Mouse (Mus musculus): ENCODE data around the gene Pstpip1. TPM values are rescaled to one million over a fixed set of nuclear protein-coding genes. Genes with fewer than 3 reads are reported as not detected.

The Pstpip1 gene
- total and polyA plus RNA-seq, 3 experiments = 8.1 to 32.0 (median 15.6) TPM

- H3K4me1 ChIP-seq (ENCODE audit: control insufficient read depth in 1 of 2, insufficient read depth in 2 of 2) = peaks cover 31 to 68% of the 10 kb centered on the region in 2 experiments
- H3K9me3 ChIP-seq (replicated peaks; ENCODE audit: low read length) = peaks cover 3% of the 10 kb centered on the region
- in situ Hi-C loops (cut with MboI; ENCODE audit: low pct_ligation_motif_present, low pct_unique_long_range_greater_than_20kb, low sequenced_read_pairs) (no loop called here), dilution Hi-C loops (cut with MboI; ENCODE audit: extremely low pct_ligation_motif_present, extremely low pct_unique_long_range_greater_than_20kb, low sequenced_read_pairs) (no loop called here)
- no peak overlapping the region for H3K27ac ChIP-seq (ENCODE audit: insufficient read depth, low read depth)
- TF ChIP-seq USF2 (conservative IDR thresholded peaks at IDR 0.05; ENCODE audit: low read depth, low read length) (no peak), ZC3H11A (IDR thresholded peaks at IDR 0.05; ENCODE audit: low read depth, low read length) (no peak), MAZ (IDR thresholded peaks at IDR 0.05; ENCODE audit: low read depth, low read length) (no peak), ETS1 (conservative IDR thresholded peaks at IDR 0.05; ENCODE audit: low read depth, low read length) (no peak), TCF12 (IDR thresholded peaks at IDR 0.05; ENCODE audit: low read depth, low read length) (no peak), JUND (conservative IDR thresholded peaks at IDR 0.05; ENCODE audit: low read depth, low read length) (no peak), MAFK (IDR thresholded peaks at IDR 0.05; ENCODE audit: insufficient replicate concordance, low read length) (no peak), MAX (IDR thresholded peaks at IDR 0.05; ENCODE audit: low read length) (no peak), CHD1 (IDR thresholded peaks at IDR 0.05; ENCODE audit: low read depth, low read length) (no peak), NRF1 (IDR thresholded peaks at IDR 0.05; ENCODE audit: low read depth, low read length) (no peak), ZNF384 (IDR thresholded peaks at IDR 0.05; ENCODE audit: low read depth, low read length) (no peak), RCOR1 (conservative IDR thresholded peaks at IDR 0.05; ENCODE audit: low read depth, low read length) (no peak), EP300 (IDR thresholded peaks at IDR 0.05; ENCODE audit: low read length) (no peak), HCFC1 (IDR thresholded peaks at IDR 0.05; ENCODE audit: low read depth, low read length) (no peak), E2F4 (IDR thresholded peaks at IDR 0.05; ENCODE audit: insufficient replicate concordance, low read depth, low read length) (no peak), POLR2A (IDR thresholded peaks at IDR 0.05; ENCODE audit: low read depth, low read length) (no peak)
- no peaks in the 10 kb centered on the region for H3K27me3 ChIP-seq (replicated peaks)
- no peak overlapping the region for H3K4me3 ChIP-seq (replicated peaks in 1 of 3; ENCODE audit: low read depth in 2 of 3, low read length in 2 of 3, poor library complexity in 1 of 3)
- no peak overlapping the region for H3K4me2 ChIP-seq (ENCODE audit: insufficient read depth, low read depth, poor library complexity, severe bottlenecking)
- no peak for DNase-seq (ENCODE audit: extremely low read depth)
- H3K9ac ChIP-seq (ENCODE audit: insufficient read depth, low read depth) = no peak overlapping the region
- H3K79me2 ChIP-seq (replicated peaks; ENCODE audit: control insufficient read depth, extremely low read depth, insufficient read depth, poor library complexity, severe bottlenecking) = no peaks in the 10 kb centered on the region
- H3K36me3 ChIP-seq (replicated peaks in 1 of 2; ENCODE audit: control insufficient read depth in 1 of 2, insufficient read depth in 1 of 2, low read length in 1 of 2) = peaks cover 0 to 29% of the 10 kb centered on the region in 2 experiments
Observed at GRCm38 (mm10) chr9:56106274-56107072, 16.7 kb downstream of the Pstpip1 start.

- no peaks in the 10 kb centered on the region for H3K79me2 ChIP-seq (replicated peaks; ENCODE audit: control insufficient read depth, extremely low read depth, insufficient read depth, poor library complexity, severe bottlenecking)
- H3K36me3 ChIP-seq (replicated peaks in 1 of 2; ENCODE audit: control insufficient read depth in 1 of 2, insufficient read depth in 1 of 2, low read length in 1 of 2) = peaks cover 0 to 28% of the 10 kb centered on the region in 2 experiments
- H3K27me3 ChIP-seq (replicated peaks) = no peaks in the 10 kb centered on the region
- no peak overlapping the region for H3K27ac ChIP-seq (ENCODE audit: insufficient read depth, low read depth)
- H3K4me2 ChIP-seq (ENCODE audit: insufficient read depth, low read depth, poor library complexity, severe bottlenecking) = no peak overlapping the region
- no peak for DNase-seq (ENCODE audit: extremely low read depth)
- H3K4me1 ChIP-seq (ENCODE audit: control insufficient read depth in 1 of 2, insufficient read depth in 2 of 2) = peaks cover 31 to 68% of the 10 kb centered on the region in 2 experiments
- in situ Hi-C loops (cut with MboI; ENCODE audit: low pct_ligation_motif_present, low pct_unique_long_range_greater_than_20kb, low sequenced_read_pairs) = no loop called here
- no peak overlapping the region for H3K4me3 ChIP-seq (replicated peaks in 1 of 3; ENCODE audit: low read depth in 2 of 3, low read length in 2 of 3, poor library complexity in 1 of 3)
- dilution Hi-C loops (cut with MboI; ENCODE audit: extremely low pct_ligation_motif_present, extremely low pct_unique_long_range_greater_than_20kb, low sequenced_read_pairs) = no loop called here
- no peak overlapping the region for H3K9ac ChIP-seq (ENCODE audit: insufficient read depth, low read depth)
- H3K9me3 ChIP-seq (replicated peaks; ENCODE audit: low read length) = no peaks in the 10 kb centered on the region
- 0 out of 2 replicates have a peak, but pooled peaks have one; percentile 24 for TF ChIP-seq CHD2 (IDR thresholded peaks at IDR 0.05; ENCODE audit: low read length)
- TF ChIP-seq CTCF (conservative IDR thresholded peaks at IDR 0.05 in 1 of 2, IDR thresholded peaks at IDR 0.05 in 1 of 2; ENCODE audit: low read depth in 2 of 2, low read length in 2 of 2) = no peak
Observed at GRCm38 (mm10) chr9:56107527-56107926, 17.8 kb downstream of the Pstpip1 start.
